Mouse (Mus musculus): ENCODE results near the gene Sirpa.

Sirpa gene

DNA sequence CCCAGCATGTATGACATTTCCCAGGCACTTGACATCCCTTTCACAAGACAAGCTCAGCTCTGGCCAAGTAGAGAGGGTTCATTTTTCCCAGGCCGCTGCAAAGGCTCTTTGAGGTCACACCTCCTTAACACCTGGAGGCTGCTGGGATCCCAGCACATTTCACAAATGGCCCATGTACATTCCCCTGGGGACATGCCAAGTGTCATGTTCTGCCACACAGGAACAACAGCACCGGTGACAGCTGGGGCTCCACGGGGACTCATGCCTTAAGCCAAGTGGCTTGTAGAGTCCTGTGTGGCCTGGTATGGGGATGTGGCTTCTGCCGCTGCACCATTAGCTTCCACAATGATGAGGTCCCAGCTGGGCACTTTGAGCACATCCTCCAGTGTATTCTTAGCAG is 60.0 kb downstream of the Sirpa start:
- DNase-seq (ENCODE audit: low spot score) = no peak

DNA sequence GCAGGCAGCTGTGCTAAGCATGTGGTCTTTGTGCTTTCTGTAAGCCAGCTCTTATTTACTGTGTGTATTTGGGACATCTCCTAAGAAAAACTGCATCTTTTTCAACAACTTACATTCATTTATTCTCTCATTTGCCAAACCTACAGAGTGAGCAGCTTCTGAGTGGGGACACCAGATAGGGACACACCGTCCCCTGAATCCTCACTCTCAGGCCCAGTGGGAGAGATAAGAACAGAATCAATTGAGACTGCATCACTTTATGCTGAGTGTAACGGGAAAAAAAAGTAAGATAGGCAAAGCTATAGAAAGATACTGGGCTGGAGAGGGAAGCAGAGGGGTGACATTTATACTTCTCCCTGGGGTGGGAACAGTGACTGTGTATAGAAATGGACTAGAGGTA is 61.0 kb downstream of the Sirpa start:
- DNase-seq (ENCODE audit: low spot score) = no peak

DNA sequence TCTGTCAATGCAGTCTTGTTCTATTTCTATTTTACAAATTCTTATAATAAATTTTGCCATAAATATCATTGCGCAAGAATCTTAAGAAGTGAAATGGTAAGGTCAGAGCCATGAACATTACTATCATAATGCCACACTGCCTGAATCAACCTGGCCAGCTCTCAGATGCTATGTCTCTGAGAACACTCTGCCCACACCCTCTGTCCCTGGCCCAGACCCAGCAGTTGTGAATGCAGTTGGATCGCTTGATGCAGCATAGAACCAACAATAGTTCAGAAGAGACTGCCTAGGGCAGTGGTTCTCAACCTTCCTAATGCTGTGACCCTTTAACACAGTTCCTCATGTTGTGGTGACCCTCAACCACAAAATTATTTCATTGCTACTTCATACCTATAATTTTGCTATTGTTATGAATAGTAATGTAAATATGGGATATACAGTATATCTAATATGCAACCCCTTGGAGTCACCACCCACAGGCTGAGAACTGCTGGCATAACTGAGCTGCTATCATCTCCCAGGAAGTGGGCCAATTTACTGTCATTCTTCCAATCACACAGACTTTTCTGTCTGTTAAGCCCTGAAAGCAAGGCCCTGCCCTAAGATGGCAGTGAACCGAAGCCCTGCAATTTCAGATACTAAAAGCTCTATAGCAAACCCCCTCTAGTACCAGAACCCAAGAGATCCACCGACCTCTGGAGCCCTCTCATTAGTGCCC is 61.8 kb downstream of the Sirpa start:
- DNase-seq (ENCODE audit: low spot score) = no peak

DNA sequence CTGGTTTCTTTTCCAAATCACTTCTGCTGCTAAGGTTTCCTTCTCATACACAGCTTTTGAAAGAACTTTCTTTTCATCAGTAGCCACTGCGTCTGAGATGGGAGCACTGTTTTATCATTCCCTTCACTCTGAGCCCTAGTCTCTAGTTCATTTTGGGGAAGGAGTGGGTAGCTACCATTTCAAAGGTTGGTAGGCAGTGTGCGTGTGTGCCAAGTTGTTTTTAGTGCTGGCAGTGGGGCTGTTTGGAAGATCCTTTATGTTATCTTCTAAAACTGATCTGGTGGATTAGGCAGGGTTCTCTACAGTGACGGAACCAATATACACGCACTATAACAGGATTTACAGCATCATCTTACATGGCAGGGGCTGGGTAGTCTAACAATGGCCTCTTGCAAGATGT is 62.4 kb downstream of the Sirpa start:
- no peak for DNase-seq (ENCODE audit: low spot score)

DNA sequence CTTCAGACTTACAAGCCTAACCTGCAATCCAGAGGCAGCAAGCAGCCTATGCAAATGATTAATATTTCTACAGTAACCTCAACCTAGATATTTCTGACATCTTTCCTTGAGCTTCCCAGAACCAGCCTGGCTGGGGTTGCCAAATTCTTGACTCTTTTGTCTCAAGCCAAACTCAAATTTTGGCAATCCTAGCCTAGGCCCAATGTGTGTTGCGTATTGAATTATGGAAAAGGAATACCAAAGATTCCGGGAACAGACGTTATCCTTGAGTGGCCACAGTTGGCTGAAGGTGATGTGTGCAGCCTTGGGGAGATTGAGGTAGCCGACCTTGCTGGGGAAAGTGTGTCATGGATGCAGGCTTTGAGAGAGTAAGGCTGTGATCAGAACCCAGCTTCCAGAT is 66.2 kb downstream of the Sirpa start:
- DNase-seq (ENCODE audit: low spot score) = no peak

DNA sequence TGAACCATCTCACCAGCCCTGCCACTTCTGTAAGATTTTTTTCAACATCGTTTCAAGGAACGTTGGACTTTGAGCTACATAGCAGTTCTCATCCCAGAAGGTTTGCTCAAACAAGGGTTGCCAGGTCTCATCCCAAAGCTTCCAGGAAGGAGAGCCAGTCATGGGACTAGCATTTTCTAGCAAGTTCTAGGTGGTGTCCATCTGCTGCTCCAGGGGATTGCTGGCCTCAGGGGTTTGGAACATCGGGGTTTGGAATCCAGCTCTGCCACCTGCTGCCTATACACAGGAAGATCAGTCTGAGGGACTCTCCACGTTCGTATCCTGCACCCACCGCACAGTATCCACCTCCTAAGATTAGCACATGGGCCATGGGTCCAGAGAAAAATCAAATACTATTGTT is 67.4 kb downstream of the Sirpa start:
- DNase-seq (ENCODE audit: low spot score) = no peak

DNA sequence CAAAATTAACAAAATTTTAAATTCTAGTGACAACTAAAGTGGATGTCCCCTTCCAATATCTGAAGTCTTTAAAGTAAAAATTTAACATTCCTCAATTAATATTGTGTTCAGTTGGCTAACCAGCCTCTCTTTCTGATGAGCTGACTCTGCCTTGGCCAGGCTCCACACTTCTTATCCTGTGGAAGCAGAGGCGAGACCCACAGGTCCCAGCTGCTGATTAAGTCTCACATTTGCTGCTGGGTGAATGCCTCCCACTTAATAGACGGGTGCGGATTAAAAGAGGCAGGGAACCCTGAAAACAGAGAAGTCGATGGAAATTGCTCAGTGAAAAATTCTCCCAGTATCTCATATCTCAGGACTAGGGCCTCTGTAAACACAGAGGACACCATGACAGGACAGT is 69.8 kb downstream of the Sirpa start:
- DNase-seq (ENCODE audit: low spot score) = no peak

DNA sequence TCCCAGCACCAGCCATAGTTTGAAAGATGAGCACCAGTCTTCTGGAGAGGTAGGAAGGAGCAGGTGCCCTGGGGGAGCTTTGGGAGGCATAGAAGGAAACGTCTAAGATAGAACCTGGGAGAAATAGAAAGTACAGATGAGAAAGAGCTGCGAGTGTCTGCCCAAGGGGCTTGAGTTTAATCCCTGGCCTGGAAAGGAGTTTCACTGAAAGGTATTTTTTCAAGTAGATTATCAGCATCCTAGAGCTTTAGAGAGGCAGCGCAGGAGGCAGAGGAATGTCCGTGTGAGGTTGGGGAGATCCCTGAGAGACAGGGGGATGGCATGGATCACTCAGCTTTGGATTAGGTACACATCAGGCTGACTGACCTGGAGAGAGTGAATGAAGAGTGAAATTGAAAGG is 79.3 kb downstream of the Sirpa start:
- DNase-seq (ENCODE audit: low spot score) = no peak

DNA sequence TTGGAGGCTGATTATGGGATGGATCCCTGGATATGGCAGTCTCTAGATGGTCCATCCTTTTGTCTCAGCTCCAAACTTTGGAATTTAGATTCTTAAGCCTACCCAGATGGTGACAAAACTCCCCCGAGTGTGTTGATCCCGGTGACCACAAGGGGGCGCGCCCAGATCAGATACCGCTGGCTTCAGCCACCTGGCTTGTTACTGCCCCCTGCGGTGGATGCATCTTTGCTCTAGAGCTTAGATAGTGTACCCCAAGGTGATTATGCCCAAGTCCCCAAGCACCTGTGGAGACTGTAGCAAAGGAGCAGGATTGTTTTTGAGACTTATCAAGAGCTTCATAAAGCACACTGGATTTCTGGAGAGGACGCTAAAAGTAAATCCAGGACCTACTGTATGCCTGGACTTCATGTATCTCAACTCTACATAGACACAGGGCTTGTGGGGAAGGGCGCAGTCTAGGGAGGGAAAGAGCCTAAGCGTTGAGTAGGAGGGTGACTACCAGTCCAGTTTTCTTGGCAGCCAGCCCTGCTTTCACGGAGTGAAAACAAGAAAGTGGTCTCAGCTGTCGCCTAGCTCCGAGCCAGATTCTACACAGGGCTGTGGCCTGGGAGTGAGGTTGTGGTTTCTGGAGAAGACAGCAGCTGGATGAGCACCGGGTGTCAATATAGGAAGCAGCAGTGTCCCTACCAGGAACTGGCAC is 82.5 kb downstream of the Sirpa start:
- DNase-seq (ENCODE audit: low spot score) = peak; percentile 21

DNA sequence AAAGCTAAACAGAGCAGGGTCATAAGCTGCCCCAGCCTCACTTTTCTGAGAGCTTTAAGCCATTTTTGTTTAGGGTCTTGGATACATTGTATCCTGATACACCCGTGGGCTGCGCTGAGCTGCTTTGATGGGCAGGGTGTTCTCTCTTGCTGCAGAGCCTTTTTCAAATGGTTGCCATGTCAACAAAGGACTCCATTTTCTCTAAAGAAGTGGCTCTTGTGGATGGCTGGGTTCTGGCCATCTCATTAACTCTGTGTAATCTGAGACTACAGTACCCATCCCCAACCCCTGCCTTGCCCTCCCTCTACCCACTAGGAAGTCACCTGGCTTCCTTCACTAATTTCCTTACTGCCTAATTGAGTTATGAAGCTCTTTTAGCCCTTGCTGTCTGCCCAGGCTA is 85.0 kb downstream of the Sirpa start:
- no peak for DNase-seq (ENCODE audit: low spot score)

DNA sequence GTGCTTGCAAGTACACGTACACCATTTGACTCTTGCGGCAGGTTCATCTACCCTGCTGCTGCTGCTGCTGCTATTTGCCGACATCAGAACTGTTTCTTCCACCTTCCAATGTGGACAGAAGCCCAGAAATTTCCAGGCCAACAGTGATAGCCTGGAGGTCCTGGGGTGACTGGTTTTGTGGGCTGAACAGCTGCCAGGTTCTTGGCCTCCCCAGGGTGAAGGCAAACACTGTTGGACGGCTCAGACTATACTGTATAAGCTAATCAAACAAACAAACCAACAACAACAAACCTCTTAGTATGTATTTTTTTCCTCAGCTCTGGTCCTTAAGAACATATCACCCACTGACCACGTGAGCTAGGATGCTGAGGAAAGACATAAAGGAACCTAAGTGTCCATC is 86.4 kb downstream of the Sirpa start:
- DNase-seq (ENCODE audit: low spot score) = no peak

DNA sequence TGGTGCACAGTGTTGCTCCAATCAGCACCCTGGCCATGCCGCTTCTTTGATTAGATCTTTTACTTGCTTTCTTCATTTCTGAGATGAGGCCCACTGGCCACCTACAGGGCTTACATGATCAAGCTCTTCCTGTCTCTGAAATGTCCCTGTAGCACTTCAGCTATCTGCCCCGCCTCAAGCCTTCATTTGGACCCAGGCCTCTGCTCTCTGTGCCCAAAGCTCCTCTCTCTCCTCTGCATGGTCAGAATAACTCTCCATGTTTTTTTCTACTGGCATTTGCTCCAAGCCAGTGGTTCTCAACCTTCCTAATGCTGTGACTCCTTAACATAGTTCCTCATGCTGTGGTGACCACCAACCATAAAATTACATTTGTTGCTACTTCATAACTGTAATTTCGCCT is 87.6 kb downstream of the Sirpa start:
- no peak for DNase-seq (ENCODE audit: low spot score)
